Mouse (Mus musculus) intestine, embryonic 15.5 days (tissue): Measurements from ENCODE around the gene Rbm15b. TPM values are rescaled to one million over a fixed set of nuclear protein-coding genes. Genes with fewer than 3 reads are reported as not detected.

Experiments
- ATAC-seq: fragments of 200-750 bp; cut with Nextera tagmentation; 2 replicates; pipeline ENCODE4 v1.8.0; 2017; ENCODE audit warnings: moderate TSS enrichment, moderate library complexity
- H3K27ac ChIP-seq: fragments of 300-500 bp; sonication (generic); 2 replicates; pipeline ENCODE4 v1.5.1; 2015; ENCODE audit warnings: mild to moderate bottlenecking, inconsistent platforms
- H3K27me3 ChIP-seq: fragments of 300-500 bp; sonication (generic); replicated peaks from 2 replicates; pipeline ENCODE4 v1.6.1; 2015; ENCODE audit warnings: inconsistent platforms
- H3K36me3 ChIP-seq: fragments of 300-500 bp; sonication (generic); 2 replicates; pipeline ENCODE4 v1.6.1; 2015; ENCODE audit warnings: inconsistent platforms
- H3K4me1 ChIP-seq: fragments of 300-500 bp; sonication (generic); replicated peaks from 2 replicates; pipeline ENCODE4 v1.6.1; 2015; ENCODE audit warnings: inconsistent platforms
- H3K4me2 ChIP-seq: fragments of 300-500 bp; sonication (generic); replicated peaks from 2 replicates; pipeline ENCODE4 v1.6.1; 2015; ENCODE audit warnings: mild to moderate bottlenecking, inconsistent platforms
- H3K4me3 ChIP-seq: fragments of 300-500 bp; sonication (generic); replicated peaks from 2 replicates; pipeline ENCODE4 v1.5.1; 2015; ENCODE audit warnings: inconsistent platforms
- H3K9ac ChIP-seq: fragments of 300-500 bp; sonication (generic); 2 replicates; pipeline ENCODE4 v1.6.1; 2015; ENCODE audit warnings: inconsistent platforms
- H3K9me3 ChIP-seq: fragments of 300-500 bp; sonication (generic); 2 replicates; pipeline ENCODE4 v1.6.1; 2016; ENCODE audit warnings: inconsistent platforms
- WGBS: fragments of 180-500 bp; shearing (Covaris S2); methylation state at CpG from one replicate; pipeline ENCODE4 v1.1.7; 2015; 5-methylcytosine and 5-hydroxymethylcytosine counted together
- polyA plus RNA-seq: library from polyadenylated mRNA; unstranded; fragments of >200 nt; fragmentation: Nextera tagmentation; extraction: Ambion mirVana; gene quantifications from 2 replicates; pipeline ENCODE4 v1.2.1, GENCODE M21; 2015

Gene Rbm15b
- polyA plus RNA-seq, 1 experiment from 2014 or later = 7.4 TPM

- no peak overlapping the region for H3K27ac ChIP-seq
- WGBS = 77% methylated on average over 4 of the region's 4 CpGs
- ATAC-seq = no peak
Measured at GRCm38 (mm10) chr9:106882176-106882575, 5.1 kb downstream of the Rbm15b start.

GRCm38 (mm10) chr9:106881071-106881755 is 6.0 kb downstream of the Rbm15b start:
- H3K4me2 ChIP-seq = no peak overlapping the region
- no peak overlapping the region for H3K9ac ChIP-seq
- H3K4me1 ChIP-seq = peaks cover 28% of the 10 kb centered on the region
- H3K9me3 ChIP-seq = no peaks in the 10 kb centered on the region
- H3K36me3 ChIP-seq = peaks cover 37% of the 10 kb centered on the region
- no peaks in the 10 kb centered on the region for H3K27me3 ChIP-seq
- WGBS = 64% methylated on average over 4 of the region's 4 CpGs
- no peak overlapping the region for H3K27ac ChIP-seq
- no peak overlapping the region for H3K4me3 ChIP-seq
- ATAC-seq = no peak

More at GRCm38 (mm10) chr9:106882176-106882575, 5.1 kb downstream of the Rbm15b start:
- Histone ChIP-seq H3K4me3 (no peak overlapping the region), H3K27me3 (no peaks in the 10 kb centered on the region), H3K9ac (no peak overlapping the region), H3K4me2 (no peak overlapping the region), H3K36me3 (peaks cover 30% of the 10 kb centered on the region; the same call in 1 of the 2 replicates), H3K4me1 (peaks cover 28% of the 10 kb centered on the region), H3K9me3 (no peaks in the 10 kb centered on the region)

- Histone ChIP-seq H3K9ac (no peak overlapping the region), H3K36me3 (peaks cover 43% of the 10 kb centered on the region), H3K9me3 (no peaks in the 10 kb centered on the region), H3K4me1 (peaks cover 15% of the 10 kb centered on the region), H3K27ac (no peak overlapping the region), H3K27me3 (no peaks in the 10 kb centered on the region), H3K4me3 (no peak overlapping the region), H3K4me2 (no peak overlapping the region)
- ATAC-seq = no peak
- 75% methylated on average over 4 of the region's 4 CpGs for WGBS
Measured at GRCm38 (mm10) chr9:106879471-106879870, 7.8 kb downstream of the Rbm15b start.

- Histone ChIP-seq H3K4me3 (no peak overlapping the region), H3K4me1 (0 out of 2 replicates have a peak, but pooled peaks cover 4% of the 10 kb centered on the region), H3K9me3 (no peaks in the 10 kb centered on the region), H3K4me2 (no peak overlapping the region), H3K27ac (no peak overlapping the region), H3K27me3 (no peaks in the 10 kb centered on the region), H3K36me3 (peaks cover 28% of the 10 kb centered on the region), H3K9ac (no peak overlapping the region)
- WGBS = 82% methylated on average over 3 of the region's 3 CpGs
- ATAC-seq = no peak
Measured at GRCm38 (mm10) chr9:106876666-106877065, 10.6 kb downstream of the Rbm15b start.

- Histone ChIP-seq H3K9ac (no peak overlapping the region), H3K4me3 (no peak overlapping the region), H3K4me2 (no peak overlapping the region), H3K36me3 (peaks cover 19% of the 10 kb centered on the region), H3K27ac (no peak overlapping the region), H3K27me3 (no peaks in the 10 kb centered on the region), H3K9me3 (no peaks in the 10 kb centered on the region), H3K4me1 (no peaks in the 10 kb centered on the region)
- WGBS = 85% methylated on average over 5 of the region's 5 CpGs
- ATAC-seq = no peak
Measured at GRCm38 (mm10) chr9:106874216-106874615, 13.0 kb downstream of the Rbm15b start.

GRCm38 (mm10) chr9:106858036-106858435 is 29.2 kb downstream of the Rbm15b start:
- Histone ChIP-seq H3K27me3 (no peaks in the 10 kb centered on the region), H3K4me2 (no peak overlapping the region), H3K27ac (no peak overlapping the region), H3K4me3 (no peak overlapping the region), H3K4me1 (no peaks in the 10 kb centered on the region), H3K9ac (no peak overlapping the region), H3K36me3 (peaks cover 20% of the 10 kb centered on the region), H3K9me3 (no peaks in the 10 kb centered on the region)
- no peak for ATAC-seq
- WGBS = 85% methylated on average over 11 of the region's 11 CpGs

- Histone ChIP-seq H3K4me3 (no peak overlapping the region), H3K9ac (no peak overlapping the region), H3K4me2 (no peak overlapping the region), H3K27me3 (no peaks in the 10 kb centered on the region), H3K9me3 (no peaks in the 10 kb centered on the region), H3K27ac (no peak overlapping the region), H3K36me3 (peaks cover 20% of the 10 kb centered on the region), H3K4me1 (no peaks in the 10 kb centered on the region)
- 87% methylated on average over 3 of the region's 3 CpGs for WGBS
- ATAC-seq = no peak
Measured at GRCm38 (mm10) chr9:106856664-106857063, 30.6 kb downstream of the Rbm15b start.

- Histone ChIP-seq H3K27me3 (no peaks in the 10 kb centered on the region), H3K36me3 (peaks cover 28% of the 10 kb centered on the region), H3K4me3 (no peak overlapping the region), H3K4me2 (no peak overlapping the region), H3K4me1 (no peaks in the 10 kb centered on the region), H3K27ac (no peak overlapping the region), H3K9me3 (no peaks in the 10 kb centered on the region), H3K9ac (no peak overlapping the region)
- 93% methylated on average over 6 of the region's 6 CpGs for WGBS
- no peak for ATAC-seq
Measured at GRCm38 (mm10) chr9:106842800-106843199, 44.4 kb downstream of the Rbm15b start.

GRCm38 (mm10) chr9:106840569-106840968 is 46.7 kb downstream of the Rbm15b start:
- Histone ChIP-seq H3K9ac (no peak overlapping the region), H3K9me3 (no peaks in the 10 kb centered on the region), H3K27ac (no peak overlapping the region), H3K4me1 (no peaks in the 10 kb centered on the region), H3K4me2 (no peak overlapping the region), H3K36me3 (peaks cover 22% of the 10 kb centered on the region), H3K27me3 (no peaks in the 10 kb centered on the region), H3K4me3 (no peak overlapping the region)
- 94% methylated on average over 1 of the region's 1 CpGs for WGBS
- no peak for ATAC-seq

Other genes starting within 250 kb of the Rbm15b start
- gene Grm2, start 231.3 kb downstream of the Rbm15b start, polyA plus RNA-seq = not detected in 2 replicates
- gene Tex264, start 201.5 kb downstream of the Rbm15b start, polyA plus RNA-seq = 52.6 and 59.5 TPM in 2 replicates
- 4.7 and 5.0 TPM in 2 replicates for gene Rad54l2, start 98.2 kb downstream of the Rbm15b start, polyA plus RNA-seq
- gene Dcaf1, start 65.6 kb downstream of the Rbm15b start, polyA plus RNA-seq = 19.6 and 20.4 TPM in 2 replicates
- 360 and 388 TPM in 2 replicates for gene Manf, start 4.6 kb upstream of the Rbm15b start, polyA plus RNA-seq